Mouse (Mus musculus) liver, embryonic 15.5 days (tissue): Measurements from ENCODE around the gene Cyp4f13. TPM values are rescaled to one million over a fixed set of nuclear protein-coding genes. Genes with fewer than 3 reads are reported as not detected.

ENCODE experiments used
- ATAC-seq: fragments of 200-750 bp; cut with Nextera tagmentation; 2 replicates; pipeline ENCODE4 v1.8.0; 2017; ENCODE audit warnings: moderate number of reproducible peaks, mild to moderate bottlenecking, moderate library complexity; ENCODE audit not compliant: insufficient read depth
- H3K27ac ChIP-seq: fragments of 300-500 bp; sonication (generic); replicated peaks from 2 replicates; pipeline ENCODE4 v1.5.1; 2015; ENCODE audit warnings: mild to moderate bottlenecking, inconsistent platforms
- H3K27me3 ChIP-seq: fragments of 300-500 bp; sonication (generic); 2 replicates; pipeline ENCODE4 v1.6.1; 2015; ENCODE audit warnings: mild to moderate bottlenecking, inconsistent platforms
- H3K36me3 ChIP-seq: fragments of 300-500 bp; sonication (generic); replicated peaks from 2 replicates; pipeline ENCODE4 v1.6.1; 2015; ENCODE audit warnings: moderate library complexity, mild to moderate bottlenecking, inconsistent platforms
- H3K4me1 ChIP-seq: fragments of 300-500 bp; sonication (generic); replicated peaks from 2 replicates; pipeline ENCODE4 v1.6.1; 2015; ENCODE audit warnings: inconsistent platforms
- H3K4me2 ChIP-seq: fragments of 300-500 bp; sonication (generic); 2 replicates; pipeline ENCODE4 v1.6.1; 2015; ENCODE audit warnings: moderate library complexity, mild to moderate bottlenecking, inconsistent platforms
- H3K4me3 ChIP-seq: fragments of 300-500 bp; sonication (generic); replicated peaks from 2 replicates; pipeline ENCODE4 v1.5.1; 2015; ENCODE audit warnings: mild to moderate bottlenecking, inconsistent platforms
- H3K9ac ChIP-seq: fragments of 300-500 bp; sonication (generic); 2 replicates; pipeline ENCODE4 v1.6.1; 2015; ENCODE audit warnings: moderate library complexity, mild to moderate bottlenecking, inconsistent platforms
- H3K9me3 ChIP-seq: fragments of 300-500 bp; sonication (generic); replicated peaks from 2 replicates; pipeline ENCODE4 v1.6.1; 2016; ENCODE audit warnings: inconsistent platforms
- WGBS: fragments of 180-500 bp; shearing (Covaris S2); methylation state at CpG from one replicate; pipeline ENCODE4 v1.1.7; 2015; ENCODE audit warnings: mixed read lengths; ENCODE audit not compliant: insufficient replicate concordance; 5-methylcytosine and 5-hydroxymethylcytosine counted together
- polyA plus RNA-seq: library from polyadenylated mRNA; unstranded; fragments of >200 nt; fragmentation: Nextera tagmentation; extraction: Ambion mirVana; gene quantifications from 2 replicates; pipeline ENCODE4 v1.2.1, GENCODE M21; 2015

Cyp4f13 gene
- polyA plus RNA-seq, 1 experiment from 2014 or later = 6.7 TPM

GRCm38 (mm10) chr17:32946716-32947115 lies 486 bp downstream of the Cyp4f13 start:
- no peak for ATAC-seq
- Histone ChIP-seq H3K27ac (peak overlapping the region; percentile 66), H3K27me3 (no peaks in the 10 kb centered on the region), H3K4me1 (peaks cover 18% of the 10 kb centered on the region), H3K4me3 (peak overlapping the region; percentile 61), H3K9me3 (no peaks in the 10 kb centered on the region), H3K36me3 (no peaks in the 10 kb centered on the region), H3K9ac (peak overlapping the region; percentile 52), H3K4me2 (peak overlapping the region; percentile 71)
- WGBS = 25% methylated on average over 9 of the region's 9 CpGs

GRCm38 (mm10) chr17:32944402-32945035 lies 2.7 kb downstream of the Cyp4f13 start:
- Histone ChIP-seq H3K9ac (no peak overlapping the region), H3K4me1 (peaks cover 18% of the 10 kb centered on the region), H3K9me3 (no peaks in the 10 kb centered on the region), H3K27ac (no peak overlapping the region), H3K4me2 (no peak overlapping the region), H3K36me3 (no peaks in the 10 kb centered on the region), H3K27me3 (no peaks in the 10 kb centered on the region), H3K4me3 (no peak overlapping the region)
- WGBS = 57% methylated on average over 3 of the region's 3 CpGs
- no peak for ATAC-seq

GRCm38 (mm10) chr17:32943661-32944060 lies 3.5 kb downstream of the Cyp4f13 start:
- Histone ChIP-seq H3K9ac (no peak overlapping the region), H3K27me3 (no peaks in the 10 kb centered on the region), H3K4me2 (no peak overlapping the region), H3K4me3 (no peak overlapping the region), H3K9me3 (no peaks in the 10 kb centered on the region), H3K4me1 (peaks cover 18% of the 10 kb centered on the region), H3K36me3 (no peaks in the 10 kb centered on the region), H3K27ac (no peak overlapping the region)
- 72% methylated on average over 3 of the region's 3 CpGs for WGBS
- ATAC-seq = no peak

GRCm38 (mm10) chr17:32939831-32940230 lies 7.4 kb downstream of the Cyp4f13 start:
- Histone ChIP-seq H3K9me3 (no peaks in the 10 kb centered on the region), H3K4me3 (no peak overlapping the region), H3K9ac (no peak overlapping the region), H3K27me3 (no peaks in the 10 kb centered on the region), H3K27ac (no peak overlapping the region), H3K4me1 (no peaks in the 10 kb centered on the region), H3K36me3 (no peaks in the 10 kb centered on the region), H3K4me2 (no peak overlapping the region)
- WGBS = 68% methylated on average over 4 of the region's 4 CpGs
- ATAC-seq = no peak

- Histone ChIP-seq H3K4me2 (no peak overlapping the region), H3K9ac (no peak overlapping the region), H3K4me1 (peaks cover 11% of the 10 kb centered on the region), H3K27ac (no peak overlapping the region), H3K36me3 (no peaks in the 10 kb centered on the region), H3K9me3 (no peaks in the 10 kb centered on the region), H3K27me3 (no peaks in the 10 kb centered on the region), H3K4me3 (no peak overlapping the region)
- ATAC-seq = no peak
- 69% methylated on average over 5 of the region's 5 CpGs for WGBS
These were observed 19.4 kb downstream of the Cyp4f13 start for GRCm38 (mm10) chr17:32927803-32928202.

- 17% methylated on average over 32 of the region's 32 CpGs for WGBS
- Histone ChIP-seq H3K27ac (peak overlapping the region; percentile 53; the same call in 1 of the 2 replicates), H3K27me3 (no peaks in the 10 kb centered on the region), H3K36me3 (no peaks in the 10 kb centered on the region), H3K9me3 (no peaks in the 10 kb centered on the region), H3K4me1 (peaks cover 11% of the 10 kb centered on the region), H3K4me3 (peak overlapping the region; percentile 54), H3K9ac (no peak overlapping the region), H3K4me2 (peak overlapping the region; percentile 72)
- ATAC-seq = peak; percentile 83
These were observed 22.4 kb downstream of the Cyp4f13 start for GRCm38 (mm10) chr17:32924658-32925312.

- 81% methylated on average over 1 of the region's 1 CpGs for WGBS
- no peak overlapping the region for H3K4me2 ChIP-seq
These were observed 23.5 kb downstream of the Cyp4f13 start for GRCm38 (mm10) chr17:32923681-32924080.

GRCm38 (mm10) chr17:32919123-32919522 lies 28.1 kb downstream of the Cyp4f13 start:
- 37% methylated on average over 2 of the region's 2 CpGs for WGBS
- Histone ChIP-seq H3K27me3 (no peaks in the 10 kb centered on the region), H3K4me1 (no peaks in the 10 kb centered on the region), H3K36me3 (no peaks in the 10 kb centered on the region), H3K9ac (no peak overlapping the region), H3K4me2 (no peak overlapping the region), H3K27ac (no peak overlapping the region), H3K9me3 (no peaks in the 10 kb centered on the region), H3K4me3 (no peak overlapping the region)
- ATAC-seq = no peak

More at GRCm38 (mm10) chr17:32923681-32924080, 23.5 kb downstream of the Cyp4f13 start:
- H3K27me3 ChIP-seq = no peaks in the 10 kb centered on the region
- H3K36me3 ChIP-seq = no peaks in the 10 kb centered on the region
- no peak overlapping the region for H3K4me3 ChIP-seq
- no peak overlapping the region for H3K9ac ChIP-seq
- ATAC-seq = no peak
- H3K9me3 ChIP-seq = no peaks in the 10 kb centered on the region
- H3K27ac ChIP-seq = no peak overlapping the region
- peaks cover 11% of the 10 kb centered on the region for H3K4me1 ChIP-seq

GRCm38 (mm10) chr17:32917131-32917530 lies 30.1 kb downstream of the Cyp4f13 start, which contains the start of gene Cyp4f14:
Gene Cyp4f14 (minus strand): TSS chr17:32917342.
- no peak within 1 kb of the TSS for H3K27ac ChIP-seq
- no peak within 1 kb of the TSS for H3K9ac ChIP-seq
- no peak for ATAC-seq
- H3K4me2 ChIP-seq = no peak within 1 kb of the TSS
- H3K27me3 ChIP-seq = 0 out of 2 replicates have a peak, but pooled peaks cover 2% of the 10 kb centered on the region
- no peaks in the 10 kb centered on the region for H3K36me3 ChIP-seq
- H3K4me1 ChIP-seq = no peaks in the 10 kb centered on the region
- no peaks in the 10 kb centered on the region for H3K9me3 ChIP-seq
- no peak within 1 kb of the TSS for H3K4me3 ChIP-seq
- 54% methylated on average over 2 of the region's 2 CpGs for WGBS

GRCm38 (mm10) chr17:32916075-32916474 lies 31.1 kb downstream of the Cyp4f13 start:
- Histone ChIP-seq H3K27me3 (0 out of 2 replicates have a peak, but pooled peaks cover 11% of the 10 kb centered on the region), H3K9me3 (no peaks in the 10 kb centered on the region), H3K27ac (no peak overlapping the region), H3K4me1 (no peaks in the 10 kb centered on the region), H3K4me3 (no peak overlapping the region), H3K9ac (no peak overlapping the region), H3K4me2 (no peak overlapping the region), H3K36me3 (no peaks in the 10 kb centered on the region)
- no peak for ATAC-seq
- WGBS = 40% methylated on average over 1 of the region's 1 CpGs

GRCm38 (mm10) chr17:32906172-32906571 lies 41.0 kb downstream of the Cyp4f13 start:
- Histone ChIP-seq H3K4me3 (no peak overlapping the region), H3K27me3 (peaks cover 13% of the 10 kb centered on the region; the same call in 1 of the 2 replicates), H3K27ac (no peak overlapping the region), H3K36me3 (no peaks in the 10 kb centered on the region), H3K4me2 (no peak overlapping the region), H3K4me1 (peaks cover 2% of the 10 kb centered on the region; the same call in 1 of the 2 replicates), H3K9ac (no peak overlapping the region), H3K9me3 (no peaks in the 10 kb centered on the region)
- no peak for ATAC-seq
- WGBS = 56% methylated on average over 10 of the region's 10 CpGs
